Mouse (Mus musculus): ENCODE data around the gene Dis3l2. TPM values are rescaled to one million over a fixed set of nuclear protein-coding genes. Genes with fewer than 3 reads are reported as not detected.
A peak's percentile ranks its signal among the peaks of the same experiment; 100 is the strongest.

The Dis3l2 gene
- polyA plus RNA-seq, 1 experiment from 2014 or later = 30.0 TPM

- Histone ChIP-seq H3K9ac (no peak overlapping the region), H3K27ac (ENCODE audit: low read depth) (no peak overlapping the region), H3K36me3 (ENCODE audit: insufficient read depth) (0 out of 2 replicates have a peak, but pooled peaks cover 3% of the 10 kb centered on the region), H3K4me2 (no peak overlapping the region), H3K4me1 (ENCODE audit: insufficient read depth) (no peaks in the 10 kb centered on the region), H3K27me3 (ENCODE audit: insufficient read depth, low read length) (no peaks in the 10 kb centered on the region), H3K9me3 (ENCODE audit: low read depth, low read length) (no peaks in the 10 kb centered on the region), H3K4me3 (ENCODE audit: low read depth, low read length) (no peak overlapping the region)
- WGBS = 72% methylated on average over 8 of the region's 8 CpGs
- DNase-seq (no peak), ATAC-seq (ENCODE audit: insufficient read depth) (no peak)
- TF ChIP-seq CTCF (IDR thresholded peaks at IDR 0.05; ENCODE audit: low read depth) = no peak
Observed at GRCm38 (mm10) chr1:86753416-86753815, 49.8 kb downstream of the Dis3l2 start.

GRCm38 (mm10) chr1:86754335-86754734 is 50.7 kb downstream of the Dis3l2 start:
- Histone ChIP-seq H3K36me3 (ENCODE audit: insufficient read depth) (0 out of 2 replicates have a peak, but pooled peaks cover 2% of the 10 kb centered on the region), H3K9me3 (ENCODE audit: low read depth, low read length) (no peaks in the 10 kb centered on the region), H3K4me3 (ENCODE audit: low read depth, low read length) (no peak overlapping the region), H3K9ac (no peak overlapping the region), H3K27ac (ENCODE audit: low read depth) (no peak overlapping the region), H3K4me1 (ENCODE audit: insufficient read depth) (no peaks in the 10 kb centered on the region), H3K4me2 (no peak overlapping the region), H3K27me3 (ENCODE audit: insufficient read depth, low read length) (no peaks in the 10 kb centered on the region)
- ATAC-seq (ENCODE audit: insufficient read depth) (no peak), DNase-seq (no peak)
- 68% methylated on average over 3 of the region's 3 CpGs for WGBS
- TF ChIP-seq CTCF (IDR thresholded peaks at IDR 0.05; ENCODE audit: low read depth) = no peak

GRCm38 (mm10) chr1:86758091-86758490 is 54.5 kb downstream of the Dis3l2 start:
- peak; percentile 2 for DNase-seq
- Histone ChIP-seq H3K36me3 (ENCODE audit: insufficient read depth) (peaks cover 12% of the 10 kb centered on the region; the same call in 1 of the 2 replicates), H3K27me3 (ENCODE audit: insufficient read depth, low read length) (no peaks in the 10 kb centered on the region), H3K4me2 (no peak overlapping the region), H3K27ac (ENCODE audit: low read depth) (no peak overlapping the region), H3K4me3 (ENCODE audit: low read depth, low read length) (no peak overlapping the region), H3K4me1 (ENCODE audit: insufficient read depth) (no peaks in the 10 kb centered on the region), H3K9me3 (ENCODE audit: low read depth, low read length) (no peaks in the 10 kb centered on the region), H3K9ac (no peak overlapping the region)
- 66% methylated on average over 6 of the region's 6 CpGs for WGBS
- TF ChIP-seq CTCF (IDR thresholded peaks at IDR 0.05; ENCODE audit: low read depth) = no peak
- no peak for ATAC-seq (ENCODE audit: insufficient read depth)

- no peak overlapping the region for H3K27ac ChIP-seq (ENCODE audit: low read depth)
- no peaks in the 10 kb centered on the region for H3K9me3 ChIP-seq (ENCODE audit: low read depth, low read length)
- no peak overlapping the region for H3K4me2 ChIP-seq
- no peaks in the 10 kb centered on the region for H3K27me3 ChIP-seq (ENCODE audit: insufficient read depth, low read length)
- TF ChIP-seq CTCF (IDR thresholded peaks at IDR 0.05; ENCODE audit: low read depth) = no peak
- 92% methylated on average over 6 of the region's 6 CpGs for WGBS
- H3K4me1 ChIP-seq (ENCODE audit: insufficient read depth) = no peaks in the 10 kb centered on the region
- DNase-seq = no peak
- H3K9ac ChIP-seq = no peak overlapping the region
- ATAC-seq (ENCODE audit: insufficient read depth) = no peak
- no peak overlapping the region for H3K4me3 ChIP-seq (ENCODE audit: low read depth, low read length)
- peaks cover 17% of the 10 kb centered on the region; the same call in 1 of the 2 replicates for H3K36me3 ChIP-seq (ENCODE audit: insufficient read depth)
Observed at GRCm38 (mm10) chr1:86762161-86762560, 58.6 kb downstream of the Dis3l2 start.

DNA sequence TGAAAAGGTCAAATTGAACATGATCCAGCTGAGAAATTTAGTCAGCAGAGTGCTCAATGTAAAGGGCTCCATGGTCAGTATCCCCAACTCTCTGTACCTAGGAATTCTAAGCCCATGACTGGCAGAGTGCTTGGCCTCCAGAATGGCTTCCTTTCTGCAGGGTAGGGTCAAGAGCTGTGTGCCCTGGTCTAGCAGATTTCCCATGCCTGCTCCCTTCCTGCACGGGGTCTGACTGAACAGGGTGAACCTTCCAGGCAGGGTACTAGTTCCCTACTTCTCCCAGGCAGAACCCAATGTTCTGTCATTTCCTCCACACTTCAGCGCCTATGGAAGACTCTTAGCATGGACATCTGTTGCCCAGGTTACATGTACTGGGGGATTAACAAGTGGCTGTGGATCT is 97.6 kb downstream of the Dis3l2 start:
- Histone ChIP-seq H3K4me3 (ENCODE audit: low read depth, low read length) (no peak overlapping the region), H3K27me3 (ENCODE audit: insufficient read depth, low read length) (no peaks in the 10 kb centered on the region), H3K27ac (ENCODE audit: low read depth) (no peak overlapping the region), H3K9me3 (ENCODE audit: low read depth, low read length) (no peaks in the 10 kb centered on the region), H3K4me1 (ENCODE audit: insufficient read depth) (no peaks in the 10 kb centered on the region), H3K9ac (no peak overlapping the region), H3K36me3 (ENCODE audit: insufficient read depth) (no peaks in the 10 kb centered on the region), H3K4me2 (no peak overlapping the region)
- TF ChIP-seq CTCF (IDR thresholded peaks at IDR 0.05; ENCODE audit: low read depth) = no peak
- no peak for ATAC-seq (ENCODE audit: insufficient read depth)
- DNase-seq = no peak
- WGBS = 88% methylated on average over 2 of the region's 2 CpGs

DNA sequence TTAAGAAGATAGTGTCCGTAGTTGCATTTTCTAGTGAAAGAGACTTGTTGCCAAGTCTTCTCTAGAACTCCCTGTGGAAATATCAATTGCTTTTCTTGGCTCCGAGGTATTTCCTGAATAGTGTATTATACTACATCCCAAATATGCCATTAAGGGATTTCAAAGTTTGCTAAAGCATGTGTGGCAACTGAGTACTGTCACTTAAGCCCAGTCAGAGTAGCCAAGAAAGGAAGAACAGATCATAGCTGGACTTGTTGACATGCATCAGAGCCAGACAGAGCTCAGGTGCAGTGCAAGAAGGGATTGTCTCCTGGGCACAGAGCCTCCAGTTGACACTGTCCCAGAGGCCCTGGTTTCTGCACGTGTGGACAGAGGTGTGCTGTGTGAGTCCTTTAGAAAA is 108.1 kb downstream of the Dis3l2 start:
- Histone ChIP-seq H3K27me3 (ENCODE audit: insufficient read depth, low read length) (no peaks in the 10 kb centered on the region), H3K4me3 (ENCODE audit: low read depth, low read length) (no peak overlapping the region), H3K9ac (no peak overlapping the region), H3K27ac (ENCODE audit: low read depth) (no peak overlapping the region), H3K4me2 (no peak overlapping the region), H3K9me3 (ENCODE audit: low read depth, low read length) (no peaks in the 10 kb centered on the region), H3K4me1 (ENCODE audit: insufficient read depth) (no peaks in the 10 kb centered on the region), H3K36me3 (ENCODE audit: insufficient read depth) (no peaks in the 10 kb centered on the region)
- no peak for TF ChIP-seq CTCF (IDR thresholded peaks at IDR 0.05; ENCODE audit: low read depth)
- WGBS = 65% methylated on average over 3 of the region's 3 CpGs
- DNase-seq (no peak), ATAC-seq (ENCODE audit: insufficient read depth) (no peak)

- H3K36me3 ChIP-seq (ENCODE audit: insufficient read depth) = 0 out of 2 replicates have a peak, but pooled peaks cover 3% of the 10 kb centered on the region
Observed at GRCm38 (mm10) chr1:86822266-86822665, 118.7 kb downstream of the Dis3l2 start.

More at GRCm38 (mm10) chr1:86822266-86822665, 118.7 kb downstream of the Dis3l2 start:
- no peak overlapping the region for H3K9ac ChIP-seq
- no peak overlapping the region for H3K4me2 ChIP-seq
- H3K27me3 ChIP-seq (ENCODE audit: insufficient read depth, low read length) = no peaks in the 10 kb centered on the region
- peaks cover under 1% of the 10 kb centered on the region; the same call in 1 of the 2 replicates for H3K9me3 ChIP-seq (ENCODE audit: low read depth, low read length)
- H3K27ac ChIP-seq (ENCODE audit: low read depth) = no peak overlapping the region
- H3K4me1 ChIP-seq (ENCODE audit: insufficient read depth) = no peaks in the 10 kb centered on the region
- H3K4me3 ChIP-seq (ENCODE audit: low read depth, low read length) = no peak overlapping the region
- no peak for DNase-seq
- WGBS = 57% methylated on average over 1 of the region's 1 CpGs
- no peak for TF ChIP-seq CTCF (IDR thresholded peaks at IDR 0.05; ENCODE audit: low read depth)
- ATAC-seq (ENCODE audit: insufficient read depth) = no peak
